Mouse (Mus musculus): ENCODE measurements around the gene Ptprm.

Ptprm gene

GRCm38 (mm10) chr17:66988014-66988413 is 366.2 kb downstream of the Ptprm start:
- DNase-seq (ENCODE audit: low spot score) = no peak

GRCm38 (mm10) chr17:66981649-66982048 is 372.6 kb downstream of the Ptprm start:
- no peak for DNase-seq (ENCODE audit: low spot score)

DNA sequence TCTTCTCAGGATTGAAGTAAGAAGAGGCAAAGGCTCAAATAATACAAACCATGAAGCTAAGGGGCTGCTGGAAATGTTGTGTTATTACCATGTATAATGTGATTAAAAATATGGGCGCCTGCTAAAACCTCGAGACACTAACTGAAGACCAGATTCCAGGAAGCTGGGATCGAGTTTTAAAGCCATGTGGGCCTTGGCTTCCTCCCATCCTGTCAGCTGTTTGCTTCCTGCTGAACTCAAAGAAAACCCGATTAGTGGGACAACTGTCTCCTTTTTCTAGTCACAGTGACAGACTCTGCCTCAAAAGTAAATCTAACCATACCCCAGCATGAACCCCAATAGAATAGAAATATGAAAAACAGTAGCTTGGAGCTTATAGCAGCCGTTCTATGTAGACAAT is 374.3 kb downstream of the Ptprm start:
- no peak for DNase-seq (ENCODE audit: low spot score)

- no peak for DNase-seq (ENCODE audit: low spot score)
These were observed 377.8 kb downstream of the Ptprm start for GRCm38 (mm10) chr17:66976490-66976889.

GRCm38 (mm10) chr17:66972976-66973375 is 381.3 kb downstream of the Ptprm start:
- no peak for DNase-seq (ENCODE audit: low spot score)

GRCm38 (mm10) chr17:66960986-66961385 is 393.3 kb downstream of the Ptprm start:
- no peak for DNase-seq (ENCODE audit: low spot score)

GRCm38 (mm10) chr17:66960557-66960956 is 393.7 kb downstream of the Ptprm start:
- no peak for DNase-seq (ENCODE audit: low spot score)

- DNase-seq (ENCODE audit: low spot score) = no peak
These were observed 394.4 kb downstream of the Ptprm start for GRCm38 (mm10) chr17:66959815-66960214.

- DNase-seq (ENCODE audit: low spot score) = peak; percentile 25
These were observed 395.5 kb downstream of the Ptprm start for GRCm38 (mm10) chr17:66958766-66959165.

DNA sequence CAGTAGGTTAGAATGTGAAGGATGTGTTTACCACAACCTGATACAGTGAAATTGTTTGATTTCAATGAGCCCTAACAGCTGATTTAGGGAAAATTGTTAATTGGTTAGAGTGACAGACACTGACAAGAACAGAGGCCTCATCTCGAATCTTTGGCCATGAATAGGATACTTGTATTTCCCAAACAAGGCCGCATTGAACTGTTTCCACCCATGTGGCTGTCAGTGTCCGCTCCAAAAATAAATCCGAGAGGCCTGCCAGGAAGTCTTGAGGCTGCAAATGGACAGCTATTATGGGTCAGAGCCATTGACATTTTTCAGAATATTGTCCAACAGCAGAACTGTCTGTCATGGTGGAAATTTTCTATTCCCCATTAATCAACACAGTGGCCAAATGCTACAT is 409.8 kb downstream of the Ptprm start:
- no peak for DNase-seq (ENCODE audit: low spot score)

DNA sequence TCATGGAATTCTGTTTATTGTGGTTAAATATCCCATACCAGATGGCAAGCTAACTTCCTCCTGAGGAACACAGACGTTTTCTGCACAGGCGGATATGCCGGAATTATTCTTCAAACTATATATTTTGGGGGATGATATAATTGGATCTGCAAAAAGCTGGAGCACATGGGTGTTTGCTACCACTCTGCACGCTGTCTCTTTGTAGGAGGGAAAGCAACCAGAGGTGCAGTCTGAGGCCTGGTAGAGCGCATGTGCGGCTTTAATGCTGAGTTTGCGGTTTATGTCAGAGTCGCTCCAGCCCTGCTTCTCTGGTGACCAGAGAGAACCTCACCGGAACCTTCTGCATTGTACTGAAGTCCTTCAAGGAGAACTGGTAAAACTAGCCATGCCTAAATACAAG is 410.7 kb downstream of the Ptprm start:
- no peak for DNase-seq (ENCODE audit: low spot score)

DNA sequence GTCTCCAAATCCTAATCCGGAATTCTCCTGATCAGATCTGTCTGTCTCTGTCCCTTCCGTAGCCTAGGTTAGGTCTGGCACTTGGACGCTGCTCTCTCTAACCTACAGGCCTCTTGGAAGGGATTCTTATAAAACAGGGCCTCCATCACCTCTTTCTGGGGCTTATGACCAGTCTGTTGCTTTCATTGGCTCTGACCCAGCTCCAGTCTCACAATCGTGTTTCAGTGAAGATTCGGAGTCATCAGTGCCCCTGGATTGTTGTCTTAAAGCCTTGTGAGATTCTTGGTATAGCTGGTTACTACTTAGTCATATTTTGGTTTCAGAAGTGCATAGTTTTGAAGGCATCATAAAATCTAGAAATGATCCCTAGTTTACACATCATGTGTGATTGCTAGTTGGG is 428.6 kb downstream of the Ptprm start:
- no peak for DNase-seq (ENCODE audit: low spot score)

- no peak for DNase-seq (ENCODE audit: low spot score)
These were observed 439.6 kb downstream of the Ptprm start for GRCm38 (mm10) chr17:66914696-66915095.

- no peak for DNase-seq (ENCODE audit: low spot score)
These were observed 441.7 kb downstream of the Ptprm start for GRCm38 (mm10) chr17:66912533-66912932.

DNA sequence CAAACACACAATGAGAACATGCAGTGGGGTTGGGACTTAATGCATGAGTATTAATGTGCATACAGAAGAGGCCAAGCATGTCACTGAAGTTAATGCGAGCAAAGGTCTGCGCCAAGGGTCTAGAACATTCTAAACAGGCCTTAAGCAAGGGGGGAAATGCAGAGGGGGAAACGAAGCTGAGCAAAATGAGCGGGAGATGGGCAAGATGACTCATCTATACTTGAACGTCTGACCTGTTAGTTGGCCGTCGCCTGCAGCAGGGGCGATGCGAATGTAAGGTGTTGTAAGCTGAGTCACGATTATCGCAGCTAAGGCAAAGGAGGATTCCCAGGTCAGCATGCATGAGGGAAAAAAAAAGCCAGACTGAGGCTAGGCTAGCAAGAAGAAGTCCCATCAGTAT is 442.1 kb downstream of the Ptprm start:
- no peak for DNase-seq (ENCODE audit: low spot score)

GRCm38 (mm10) chr17:66909901-66910300 is 444.4 kb downstream of the Ptprm start:
- DNase-seq (ENCODE audit: low spot score) = no peak

GRCm38 (mm10) chr17:66908921-66909320 is 445.3 kb downstream of the Ptprm start:
- DNase-seq (ENCODE audit: low spot score) = no peak

GRCm38 (mm10) chr17:66894181-66894580 is 460.1 kb downstream of the Ptprm start:
- no peak for DNase-seq (ENCODE audit: low spot score)

GRCm38 (mm10) chr17:66891916-66892315 is 462.3 kb downstream of the Ptprm start:
- DNase-seq (ENCODE audit: low spot score) = no peak

GRCm38 (mm10) chr17:66891067-66891862 is 463.0 kb downstream of the Ptprm start:
- no peak for DNase-seq (ENCODE audit: low spot score)

GRCm38 (mm10) chr17:66882304-66882703 is 472.0 kb downstream of the Ptprm start:
- DNase-seq (ENCODE audit: low spot score) = peak; percentile 20

DNA sequence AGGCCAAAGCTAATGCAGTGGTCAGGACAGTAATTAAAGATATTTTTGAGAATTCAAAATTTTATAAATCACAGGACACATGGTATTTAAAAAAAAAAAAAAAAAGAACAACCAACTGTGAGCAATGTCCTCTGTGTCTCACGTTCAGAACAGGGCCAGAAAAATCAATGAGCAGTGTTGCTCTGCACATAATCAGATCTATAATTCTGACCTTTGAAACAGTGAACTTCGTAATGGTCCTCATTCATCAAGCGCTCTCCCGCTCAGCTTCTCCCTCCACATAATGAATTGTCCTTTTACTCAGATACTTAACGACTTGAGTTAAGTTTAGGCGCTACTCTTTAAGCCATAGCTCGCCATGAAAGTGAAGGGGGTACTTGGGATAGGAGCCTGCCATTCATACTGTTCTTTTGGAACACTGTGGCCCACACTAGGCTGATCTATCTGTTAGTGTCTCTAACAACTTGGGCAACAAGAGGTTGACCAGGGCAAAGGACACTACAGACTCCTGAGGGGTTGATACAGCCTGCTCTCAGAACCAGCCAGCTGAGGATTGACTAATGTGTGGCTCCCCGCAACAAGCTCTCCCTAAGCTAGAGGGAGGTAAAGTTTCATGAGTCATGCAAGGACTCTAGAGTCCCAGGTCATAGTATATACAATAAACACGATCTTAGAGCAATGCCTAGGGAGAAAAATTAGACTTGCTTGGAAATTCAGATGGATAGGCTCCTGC is 473.1 kb downstream of the Ptprm start:
- no peak for DNase-seq (ENCODE audit: low spot score)

DNA sequence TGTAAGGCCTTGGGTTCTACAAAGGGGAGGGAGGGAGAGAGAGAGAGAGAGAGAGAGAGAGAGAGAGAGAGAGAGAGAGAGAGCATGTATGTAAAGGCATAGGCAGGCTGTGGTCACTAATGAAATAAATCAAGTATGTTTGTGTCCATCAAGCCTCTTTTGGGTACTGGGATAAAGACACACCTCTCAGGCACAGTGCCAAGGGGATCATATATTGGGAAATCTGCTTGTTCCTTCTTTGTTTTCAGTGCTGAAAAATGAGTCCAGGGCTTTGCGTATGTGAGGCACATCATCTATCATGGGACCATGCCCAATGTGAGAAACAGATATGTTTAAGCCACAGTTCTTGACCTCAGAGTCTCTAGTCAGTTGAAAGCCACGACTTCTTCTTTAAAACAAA is 475.1 kb downstream of the Ptprm start:
- no peak for DNase-seq (ENCODE audit: low spot score)

- DNase-seq (ENCODE audit: low spot score) = no peak
These were observed 476.7 kb downstream of the Ptprm start for GRCm38 (mm10) chr17:66877582-66877981.
